Mouse (Mus musculus): ENCODE measurements around the gene Gm49383. TPM values are rescaled to one million over a fixed set of nuclear protein-coding genes. Genes with fewer than 3 reads are reported as not detected.
"Not testable (repeated sequence)": the region's sequence is repeated elsewhere in the genome, so short reads cannot be mapped to it uniquely, and the experiment has no call there.

Gene Gm49383
- polyA plus RNA-seq, 1 experiment from 2014 or later, result 29.6 TPM

- not testable (repeated sequence) for H3K4me1 ChIP-seq (ENCODE audit: control insufficient read depth, insufficient read depth, low read length); H3K4me3 ChIP-seq (ENCODE audit: low read depth, low read length); H3K4me2 ChIP-seq (replicated peaks; ENCODE audit: low read depth, low read length); H3K9ac ChIP-seq (replicated peaks; ENCODE audit: low read depth, low read length); ATAC-seq (ENCODE audit: insufficient number of reproducible peaks, insufficient read depth, low FRiP score, low read depth); H3K9me3 ChIP-seq (ENCODE audit: control insufficient read depth, low read depth, low read length); H3K27me3 ChIP-seq (ENCODE audit: control insufficient read depth, insufficient read depth, low read length); H3K27ac ChIP-seq (ENCODE audit: low read length)
- WGBS, result 88% methylated on average over 2 of the region's 2 CpGs
- H3K36me3 ChIP-seq (ENCODE audit: control insufficient read depth, insufficient read depth, low read length), result peaks cover 18% of the 10 kb centered on the region
Measured at GRCm38 (mm10) chr12:69160677-69161076, 36.2 kb downstream of the Gm49383 start.

- Histone ChIP-seq H3K4me2 (replicated peaks; ENCODE audit: low read depth, low read length) (no peak overlapping the region; the same call in 1 of the 2 replicates), H3K4me1 (ENCODE audit: control insufficient read depth, insufficient read depth, low read length) (0 out of 2 replicates have a peak, but pooled peaks cover 4% of the 10 kb centered on the region), H3K9ac (replicated peaks; ENCODE audit: low read depth, low read length) (no peak overlapping the region), H3K27ac (ENCODE audit: low read length) (no peak overlapping the region), H3K9me3 (ENCODE audit: control insufficient read depth, low read depth, low read length) (no peaks in the 10 kb centered on the region), H3K4me3 (ENCODE audit: low read depth, low read length) (peak overlapping the region; percentile 11; the same call in 1 of the 2 replicates), H3K27me3 (ENCODE audit: control insufficient read depth, insufficient read depth, low read length) (no peaks in the 10 kb centered on the region), H3K36me3 (ENCODE audit: control insufficient read depth, insufficient read depth, low read length) (peaks cover 18% of the 10 kb centered on the region)
- 4% methylated on average over 9 of the region's 9 CpGs for WGBS
- no peak for ATAC-seq (ENCODE audit: insufficient number of reproducible peaks, insufficient read depth, low FRiP score, low read depth)
Measured at GRCm38 (mm10) chr12:69159578-69159940, 37.3 kb downstream of the Gm49383 start.

- H3K4me1 ChIP-seq (ENCODE audit: control insufficient read depth, insufficient read depth, low read length), result not testable (repeated sequence)
Measured at GRCm38 (mm10) chr12:69158765-69159577, 37.9 kb downstream of the Gm49383 start, which contains the start of gene Rps29. Gene Rps29, minus strand, starts transcription at chr12:69159186.

GRCm38 (mm10) chr12:69158366-69158764, 38.5 kb downstream of the Gm49383 start:
- Histone ChIP-seq H3K36me3 (ENCODE audit: control insufficient read depth, insufficient read depth, low read length) (peaks cover 18% of the 10 kb centered on the region), H3K27ac (ENCODE audit: low read length) (peak overlapping the region; percentile 93), H3K9ac (replicated peaks; ENCODE audit: low read depth, low read length) (peak overlapping the region; percentile 92), H3K4me3 (ENCODE audit: low read depth, low read length) (peak overlapping the region; percentile 73), H3K27me3 (ENCODE audit: control insufficient read depth, insufficient read depth, low read length) (no peaks in the 10 kb centered on the region), H3K9me3 (ENCODE audit: control insufficient read depth, low read depth, low read length) (no peaks in the 10 kb centered on the region), H3K4me1 (ENCODE audit: control insufficient read depth, insufficient read depth, low read length) (0 out of 2 replicates have a peak, but pooled peaks cover 4% of the 10 kb centered on the region), H3K4me2 (replicated peaks; ENCODE audit: low read depth, low read length) (peak overlapping the region; percentile 70)
- ATAC-seq (ENCODE audit: insufficient number of reproducible peaks, insufficient read depth, low FRiP score, low read depth), result no peak
- 1% methylated on average over 19 of the region's 19 CpGs for WGBS

More at GRCm38 (mm10) chr12:69158765-69159577, 37.9 kb downstream of the Gm49383 start, which contains the start of gene Rps29:
- Histone ChIP-seq H3K4me3 (ENCODE audit: low read depth, low read length) (peak within 1 kb of the TSS; percentile 73), H3K4me2 (replicated peaks; ENCODE audit: low read depth, low read length) (peak within 1 kb of the TSS; percentile 70), H3K9ac (replicated peaks; ENCODE audit: low read depth, low read length) (peak within 1 kb of the TSS; percentile 92), H3K27ac (ENCODE audit: low read length) (peak within 1 kb of the TSS; percentile 93), H3K36me3 (ENCODE audit: control insufficient read depth, insufficient read depth, low read length) (peaks cover 18% of the 10 kb centered on the region)
- WGBS, result under 1% methylated on average over 57 of the region's 68 CpGs
- not testable (repeated sequence) for H3K9me3 ChIP-seq (ENCODE audit: control insufficient read depth, low read depth, low read length); H3K27me3 ChIP-seq (ENCODE audit: control insufficient read depth, insufficient read depth, low read length)
- peak; percentile 98 for ATAC-seq (ENCODE audit: insufficient number of reproducible peaks, insufficient read depth, low FRiP score, low read depth)

GRCm38 (mm10) chr12:69157107-69157506, 39.8 kb downstream of the Gm49383 start:
- no peak overlapping the region for H3K9ac ChIP-seq (replicated peaks; ENCODE audit: low read depth, low read length)
- H3K27me3 ChIP-seq (ENCODE audit: control insufficient read depth, insufficient read depth, low read length), result no peaks in the 10 kb centered on the region
- ATAC-seq (ENCODE audit: insufficient number of reproducible peaks, insufficient read depth, low FRiP score, low read depth), result no peak
- WGBS, result 96% methylated on average over 2 of the region's 2 CpGs
- no peaks in the 10 kb centered on the region for H3K9me3 ChIP-seq (ENCODE audit: control insufficient read depth, low read depth, low read length)
- peaks cover 18% of the 10 kb centered on the region for H3K36me3 ChIP-seq (ENCODE audit: control insufficient read depth, insufficient read depth, low read length)
- 0 out of 2 replicates have a peak, but pooled peaks cover 4% of the 10 kb centered on the region for H3K4me1 ChIP-seq (ENCODE audit: control insufficient read depth, insufficient read depth, low read length)
- no peak overlapping the region for H3K27ac ChIP-seq (ENCODE audit: low read length)
- H3K4me2 ChIP-seq (replicated peaks; ENCODE audit: low read depth, low read length), result no peak overlapping the region
- H3K4me3 ChIP-seq (ENCODE audit: low read depth, low read length), result no peak overlapping the region

- H3K9ac ChIP-seq (replicated peaks; ENCODE audit: low read depth, low read length), result no peak overlapping the region
- H3K4me2 ChIP-seq (replicated peaks; ENCODE audit: low read depth, low read length), result no peak overlapping the region
- peaks cover 18% of the 10 kb centered on the region for H3K36me3 ChIP-seq (ENCODE audit: control insufficient read depth, insufficient read depth, low read length)
- ATAC-seq (ENCODE audit: insufficient number of reproducible peaks, insufficient read depth, low FRiP score, low read depth), result no peak
- 82% methylated on average over 4 of the region's 4 CpGs for WGBS
- H3K4me3 ChIP-seq (ENCODE audit: low read depth, low read length), result no peak overlapping the region
- no peaks in the 10 kb centered on the region for H3K9me3 ChIP-seq (ENCODE audit: control insufficient read depth, low read depth, low read length)
- H3K27ac ChIP-seq (ENCODE audit: low read length), result no peak overlapping the region
- no peaks in the 10 kb centered on the region for H3K27me3 ChIP-seq (ENCODE audit: control insufficient read depth, insufficient read depth, low read length)
- 0 out of 2 replicates have a peak, but pooled peaks cover 4% of the 10 kb centered on the region for H3K4me1 ChIP-seq (ENCODE audit: control insufficient read depth, insufficient read depth, low read length)
Measured at GRCm38 (mm10) chr12:69156436-69156835, 40.5 kb downstream of the Gm49383 start.

- Histone ChIP-seq H3K9me3 (ENCODE audit: control insufficient read depth, low read depth, low read length) (no peaks in the 10 kb centered on the region), H3K27me3 (ENCODE audit: control insufficient read depth, insufficient read depth, low read length) (no peaks in the 10 kb centered on the region), H3K27ac (ENCODE audit: low read length) (no peak overlapping the region), H3K4me3 (ENCODE audit: low read depth, low read length) (no peak overlapping the region), H3K4me2 (replicated peaks; ENCODE audit: low read depth, low read length) (no peak overlapping the region), H3K4me1 (ENCODE audit: control insufficient read depth, insufficient read depth, low read length) (0 out of 2 replicates have a peak, but pooled peaks cover 4% of the 10 kb centered on the region), H3K36me3 (ENCODE audit: control insufficient read depth, insufficient read depth, low read length) (peaks cover 18% of the 10 kb centered on the region), H3K9ac (replicated peaks; ENCODE audit: low read depth, low read length) (no peak overlapping the region)
- no peak for ATAC-seq (ENCODE audit: insufficient number of reproducible peaks, insufficient read depth, low FRiP score, low read depth)
- WGBS, result 78% methylated on average over 2 of the region's 2 CpGs
Measured at GRCm38 (mm10) chr12:69155923-69156322, 41.0 kb downstream of the Gm49383 start.

GRCm38 (mm10) chr12:69150049-69150448, 46.9 kb downstream of the Gm49383 start:
- no peaks in the 10 kb centered on the region for H3K4me1 ChIP-seq (ENCODE audit: control insufficient read depth, insufficient read depth, low read length)
- no peak overlapping the region for H3K4me2 ChIP-seq (replicated peaks; ENCODE audit: low read depth, low read length)
- no peaks in the 10 kb centered on the region for H3K27me3 ChIP-seq (ENCODE audit: control insufficient read depth, insufficient read depth, low read length)
- no peak overlapping the region for H3K4me3 ChIP-seq (ENCODE audit: low read depth, low read length)
- no peaks in the 10 kb centered on the region for H3K9me3 ChIP-seq (ENCODE audit: control insufficient read depth, low read depth, low read length)
- H3K9ac ChIP-seq (replicated peaks; ENCODE audit: low read depth, low read length), result no peak overlapping the region
- H3K27ac ChIP-seq (ENCODE audit: low read length), result no peak overlapping the region
- no peak for ATAC-seq (ENCODE audit: insufficient number of reproducible peaks, insufficient read depth, low FRiP score, low read depth)
- no peaks in the 10 kb centered on the region for H3K36me3 ChIP-seq (ENCODE audit: control insufficient read depth, insufficient read depth, low read length)
- WGBS, result 63% methylated on average over 13 of the region's 13 CpGs
